Comparison of ENCODE assay signal across 9 mouse cellular contexts in genomic region chr1:135136500-135136899, GRCm38 (mm10). TPM values are rescaled to one million over a fixed set of nuclear protein-coding genes. Genes with fewer than 3 reads are reported as not detected.
DNase-seq lines count a peak whose midpoint lies in the region; ATAC-seq and TF ChIP-seq lines count a peak whose summit lies in the region.
"Had no signal": no experiment of that assay in that cellular context is flagged by ENCODE, and none has a peak within 500 bp of the region (broad histone marks: within the 10 kb centered on the region; RNA-seq: fewer than 3 reads in every experiment).

No protein-coding gene starts in this region.

- H3K36me3 ChIP-seq in midbrain, embryonic 14.5 days (ENCODE audit: control insufficient read depth, insufficient read depth, low read length) = no peaks in the 10 kb centered on the region
- H3K36me3 ChIP-seq: limb, embryonic 13.5 days had no signal

- H3K4me2 ChIP-seq in midbrain, embryonic 14.5 days (ENCODE audit: low read length) = no peak overlapping the region
- H3K4me2 ChIP-seq: limb, embryonic 13.5 days had no signal

- H3K9ac ChIP-seq in midbrain, embryonic 14.5 days (replicated peaks; ENCODE audit: low read length) = no peak overlapping the region
- H3K9ac ChIP-seq: limb, embryonic 13.5 days had no signal

- no peaks in the 10 kb centered on the region for H3K9me3 ChIP-seq in midbrain, embryonic 14.5 days (ENCODE audit: control insufficient read depth, low read length)
- H3K9me3 ChIP-seq: limb, embryonic 13.5 days had no signal

- H3K4me3 ChIP-seq in cerebellum, adult 2 months (replicated peaks; ENCODE audit: insufficient read depth, low read depth, low read length) = no peak overlapping the region
- no peak overlapping the region for H3K4me3 ChIP-seq in midbrain, embryonic 14.5 days (replicated peaks; ENCODE audit: low read depth, low read length)
- H3K4me3 ChIP-seq: limb, embryonic 13.5 days had no signal

- 0% methylated on average over 1 of the region's 1 CpGs for WGBS in cerebellum, adult 2 months
- WGBS in midbrain, embryonic 14.5 days = 6% methylated on average over 1 of the region's 1 CpGs

- TF ChIP-seq POLR2A in cerebellum, adult 2 months (IDR thresholded peaks at IDR 0.05; ENCODE audit: borderline replicate concordance, insufficient read depth, low read length) = no peak

- H3K4me1 ChIP-seq in cerebellum, adult 2 months (ENCODE audit: control insufficient read depth, insufficient read depth, low read length) = peaks cover 6% of the 10 kb centered on the region
- no peaks in the 10 kb centered on the region for H3K4me1 ChIP-seq in midbrain, embryonic 14.5 days (ENCODE audit: control insufficient read depth, insufficient read depth, low read length)

- H3K27me3 ChIP-seq in cerebellum, adult 2 months (ENCODE audit: control insufficient read depth, insufficient read depth, low read length) = no peaks in the 10 kb centered on the region
- H3K27me3 ChIP-seq in midbrain, embryonic 14.5 days (ENCODE audit: control insufficient read depth, insufficient read depth, low read length) = no peaks in the 10 kb centered on the region

- peak; percentile 68 for ATAC-seq in frontal cortex, adult (ENCODE audit: low TSS enrichment)
- ATAC-seq in midbrain, embryonic 14.5 days (ENCODE audit: low FRiP score, low TSS enrichment) = no peak; the same call in 1 of the 2 replicates

- peak; percentile 50 to 80 for DNase-seq in heart, adult 18-20 months
- DNase-seq in heart, adult 11 months = no peak
- peak; percentile 92 for DNase-seq in ES-CJ7 (ENCODE audit: low read depth, low spot score)
- DNase-seq in cerebellum, adult 2 months = peak; percentile 61 to 76
- peak; percentile 60 to 70 for DNase-seq in layer of hippocampus, postnatal 36 days
- DNase-seq in midbrain, embryonic 14.5 days = peak; percentile 88
- DNase-seq in spleen, postnatal 14 days (ENCODE audit: low spot score in 2 of 2) = peak; percentile 42 to 61

- H3K27ac ChIP-seq in cerebellum, adult 2 months (ENCODE audit: insufficient read depth, low read length) = no peak overlapping the region
- no peak overlapping the region for H3K27ac ChIP-seq in midbrain, embryonic 14.5 days (replicated peaks; ENCODE audit: low read depth, low read length)
- H3K27ac ChIP-seq: limb, embryonic 13.5 days had no signal

- TF ChIP-seq CTCF in cerebellum, adult 2 months (IDR thresholded peaks at IDR 0.05; ENCODE audit: borderline replicate concordance, insufficient read depth, low read depth, low read length) = peak; percentile 91

RNA-seq across cellular contexts. Expression of gene Ptpn7, which starts 4.0 kb away (rescaled TPM):
- 1 to 10 TPM in 1 of 2 experiments, under 1 TPM in 1; 0.72 to 1.4 TPM for total RNA-seq in heart, adult 18-20 months (2021)
- polyA plus RNA-seq in cerebellum, adult 2 months (2012; rRNA removed) = 0.25 and 0.29 TPM in 2 replicates
- total RNA-seq in layer of hippocampus, postnatal 36 days (2021) = not detected
- polyA plus RNA-seq in midbrain, embryonic 14.5 days (2014; fragmentation: Nextera tagmentation; extraction: Ambion mirVana) = 0.27 and 0.62 TPM in 2 replicates

RNA-seq across cellular contexts. Expression of gene Arl8a, which starts 10.1 kb away (rescaled TPM):
- total RNA-seq in heart, adult 18-20 months (2021) = 10 to 100 TPM; 21.8 to 22.0 TPM
- 285 and 297 TPM in 2 replicates for polyA plus RNA-seq in cerebellum, adult 2 months (2012; rRNA removed)
- 100 to 1,000 TPM; 251 to 253 TPM for total RNA-seq in layer of hippocampus, postnatal 36 days (2021)
- polyA plus RNA-seq in midbrain, embryonic 14.5 days (2014; fragmentation: Nextera tagmentation; extraction: Ambion mirVana) = 322 and 380 TPM in 2 replicates

RNA-seq across cellular contexts. Expression of gene Gpr37l1, which starts 31.0 kb away (rescaled TPM):
- under 1 TPM; 0.33 to 0.60 TPM for total RNA-seq in heart, adult 18-20 months (2021)
- 555 and 600 TPM in 2 replicates for polyA plus RNA-seq in cerebellum, adult 2 months (2012; rRNA removed)
- 100 to 1,000 TPM; 188 to 199 TPM for total RNA-seq in layer of hippocampus, postnatal 36 days (2021)
- polyA plus RNA-seq in midbrain, embryonic 14.5 days (2014; fragmentation: Nextera tagmentation; extraction: Ambion mirVana) = 0.30 and 0.34 TPM in 2 replicates

RNA-seq across cellular contexts. Expression of gene Lgr6, which starts 31.4 kb away (rescaled TPM):
- 10 to 100 TPM; 11.5 to 16.9 TPM for total RNA-seq in heart, adult 18-20 months (2021)
- 2.9 and 3.0 TPM in 2 replicates for polyA plus RNA-seq in cerebellum, adult 2 months (2012; rRNA removed)
- total RNA-seq in layer of hippocampus, postnatal 36 days (2021) = 1 to 10 TPM; 1.7 to 1.8 TPM
- polyA plus RNA-seq in midbrain, embryonic 14.5 days (2014; fragmentation: Nextera tagmentation; extraction: Ambion mirVana) = 0.87 and 0.98 TPM in 2 replicates

Comparison
In these comparisons a context has a peak if more than half of its experiments do, and no peak if none do; other contexts are left out.
1. RNA of gene Arl8a, which starts 10.1 kb away (total RNA-seq): 251 to 253 TPM in layer of hippocampus, postnatal 36 days; 21.8 to 22.0 TPM in heart, adult 18-20 months; every median in the first group is over 10 times any median in the second.
2. RNA of gene Gpr37l1, which starts 31.0 kb away (total RNA-seq): 188 to 199 TPM in layer of hippocampus, postnatal 36 days; 0.33 to 0.60 TPM in heart, adult 18-20 months; every median in the first group is over 100 times any median in the second.